Mouse (Mus musculus): ENCODE measurements around the gene Glrx3.

GRCm38 (mm10) chr7:137398973-137399372, 38.4 kb upstream of the Glrx3 start:
- no peak for TF ChIP-seq ZKSCAN1 (IDR thresholded peaks at IDR 0.05; ENCODE audit: borderline replicate concordance, low read depth, low read length)
- TF ChIP-seq POLR2A (IDR thresholded peaks at IDR 0.05; ENCODE audit: low read depth, low read length): no peak
- no peak for TF ChIP-seq EP300 (IDR thresholded peaks at IDR 0.05; ENCODE audit: low read length)
- TF ChIP-seq CTCF (conservative IDR thresholded peaks at IDR 0.05 in 1 of 2, IDR thresholded peaks at IDR 0.05 in 1 of 2; ENCODE audit: low read depth in 2 of 2, low read length in 2 of 2): no peak
- TF ChIP-seq BHLHE40 (IDR thresholded peaks at IDR 0.05; ENCODE audit: low read depth, low read length): no peak
- no peak for TF ChIP-seq SIN3A (IDR thresholded peaks at IDR 0.05; ENCODE audit: low read length)
- TF ChIP-seq IRF4 (IDR thresholded peaks at IDR 0.05; ENCODE audit: low read depth, low read length): no peak
- TF ChIP-seq RCOR1 (conservative IDR thresholded peaks at IDR 0.05; ENCODE audit: low read depth, low read length): no peak
- no peak for TF ChIP-seq ELF1 (IDR thresholded peaks at IDR 0.05; ENCODE audit: low read depth, low read length)
- no peak for TF ChIP-seq GABPA (IDR thresholded peaks at IDR 0.05; ENCODE audit: insufficient replicate concordance, low read depth, low read length)
- TF ChIP-seq CHD2 (IDR thresholded peaks at IDR 0.05; ENCODE audit: low read length): no peak
- TF ChIP-seq USF2 (conservative IDR thresholded peaks at IDR 0.05; ENCODE audit: low read depth, low read length): no peak
- no peak for TF ChIP-seq ZC3H11A (IDR thresholded peaks at IDR 0.05; ENCODE audit: low read depth, low read length)

All from CH12.LX (cell line).